Mouse (Mus musculus) heart, embryonic 13.5 days (tissue): Measurements from ENCODE around the gene Sdk2. TPM values are rescaled to one million over a fixed set of nuclear protein-coding genes. Genes with fewer than 3 reads are reported as not detected.
A peak's percentile ranks its signal among the peaks of the same experiment; 100 is the strongest.

ENCODE experiments used
- ATAC-seq: fragments of 200-750 bp; cut with Nextera tagmentation; 2 replicates; pipeline ENCODE4 v1.8.0; 2017; ENCODE audit warnings: moderate TSS enrichment; ENCODE audit not compliant: insufficient number of reproducible peaks, low FRiP score, low TSS enrichment; ENCODE audit errors: extremely low read depth
- H3K27ac ChIP-seq: fragments of 300-500 bp; sonication (generic); replicated peaks from 2 replicates; pipeline ENCODE4 v1.5.1; 2015; ENCODE audit warnings: moderate library complexity, mild to moderate bottlenecking, inconsistent platforms
- H3K27me3 ChIP-seq: fragments of 300-500 bp; sonication (generic); replicated peaks from 2 replicates; pipeline ENCODE4 v1.6.1; 2015; ENCODE audit warnings: mild to moderate bottlenecking, inconsistent platforms
- H3K36me3 ChIP-seq: fragments of 300-500 bp; sonication (generic); 2 replicates; pipeline ENCODE4 v1.6.1; 2015; ENCODE audit warnings: mild to moderate bottlenecking, inconsistent platforms
- H3K4me1 ChIP-seq: fragments of 300-500 bp; sonication (generic); 2 replicates; pipeline ENCODE4 v1.6.1; 2015; ENCODE audit warnings: inconsistent platforms
- H3K4me2 ChIP-seq: fragments of 300-500 bp; sonication (generic); 2 replicates; pipeline ENCODE4 v1.6.1; 2015; ENCODE audit warnings: inconsistent platforms, mild to moderate bottlenecking, moderate library complexity
- H3K4me3 ChIP-seq: fragments of 300-500 bp; sonication (generic); 2 replicates; pipeline ENCODE4 v1.5.1; 2015; ENCODE audit warnings: moderate library complexity, mild to moderate bottlenecking, inconsistent platforms
- H3K9ac ChIP-seq: fragments of 300-500 bp; sonication (generic); 2 replicates; pipeline ENCODE4 v1.6.1; 2015; ENCODE audit warnings: inconsistent platforms, mild to moderate bottlenecking, moderate library complexity
- H3K9me3 ChIP-seq: fragments of 300-500 bp; sonication (generic); 2 replicates; pipeline ENCODE4 v1.6.1; 2016; ENCODE audit warnings: inconsistent platforms
- WGBS: fragments of 180-500 bp; shearing (Covaris S2); methylation state at CpG from one replicate; pipeline ENCODE4 v1.1.7; 2015; ENCODE audit warnings: mixed read lengths; 5-methylcytosine and 5-hydroxymethylcytosine counted together
- polyA plus RNA-seq: library from polyadenylated mRNA; unstranded; fragments of >200 nt; fragmentation: Nextera tagmentation; extraction: Ambion mirVana; gene quantifications from 2 replicates; pipeline ENCODE4 v1.2.1, GENCODE M21; 2015

The Sdk2 gene
- polyA plus RNA-seq, 1 experiment from 2014 or later, result 1.9 TPM

DNA sequence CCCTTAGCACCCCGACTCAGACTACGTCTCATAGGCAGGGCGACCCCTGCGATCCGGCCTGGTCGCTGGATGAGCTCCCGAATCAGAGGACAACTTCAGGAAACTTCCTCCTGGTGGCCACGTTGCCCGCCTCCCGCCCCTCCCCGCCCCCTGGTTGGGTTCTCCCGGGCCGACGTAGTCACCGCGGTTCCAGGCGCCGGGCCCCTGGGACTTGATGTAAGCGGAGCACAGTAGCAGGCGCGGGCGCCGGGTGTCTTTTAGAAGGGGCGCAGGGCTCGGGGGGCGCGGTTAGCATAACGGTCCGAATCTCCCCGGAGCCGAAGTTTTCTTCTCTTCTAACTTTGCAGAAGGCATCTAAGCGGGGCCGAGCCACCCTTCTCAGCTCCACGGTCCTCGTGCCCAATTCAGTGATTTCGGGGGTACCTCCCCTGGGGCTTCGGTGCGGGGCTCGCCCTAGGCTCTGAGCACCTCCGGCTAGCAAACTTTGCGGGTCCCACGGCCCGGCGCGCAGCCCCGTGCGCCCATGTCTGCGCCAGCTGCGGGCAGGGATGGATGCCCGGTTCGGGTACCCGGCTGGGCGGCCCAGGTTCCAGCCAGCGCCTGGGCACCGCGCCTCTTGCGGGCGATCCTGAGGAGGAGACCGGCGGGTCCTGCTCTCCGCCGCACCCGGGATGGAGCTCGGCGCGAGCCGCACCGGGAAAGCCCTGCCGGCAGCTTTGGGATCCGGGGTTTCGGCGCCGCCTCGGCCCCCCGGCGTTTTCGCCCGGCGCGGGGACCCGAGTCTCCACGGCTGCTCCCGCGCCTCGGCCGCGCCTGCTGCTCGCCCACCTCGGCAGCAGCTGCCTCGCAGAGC, 522 bp downstream of the Sdk2 start:
- no peak for ATAC-seq
- no peaks in the 10 kb centered on the region for H3K9me3 ChIP-seq
- peak overlapping the region; percentile 86 for H3K27ac ChIP-seq
- peak overlapping the region; percentile 99 for H3K4me2 ChIP-seq
- H3K4me1 ChIP-seq, result peaks cover 44% of the 10 kb centered on the region
- WGBS, result under 1% methylated on average over 90 of the region's 90 CpGs
- peak overlapping the region; percentile 75 for H3K4me3 ChIP-seq
- peaks cover 44% of the 10 kb centered on the region for H3K27me3 ChIP-seq
- H3K36me3 ChIP-seq, result no peaks in the 10 kb centered on the region
- peak overlapping the region; percentile 91 for H3K9ac ChIP-seq

DNA sequence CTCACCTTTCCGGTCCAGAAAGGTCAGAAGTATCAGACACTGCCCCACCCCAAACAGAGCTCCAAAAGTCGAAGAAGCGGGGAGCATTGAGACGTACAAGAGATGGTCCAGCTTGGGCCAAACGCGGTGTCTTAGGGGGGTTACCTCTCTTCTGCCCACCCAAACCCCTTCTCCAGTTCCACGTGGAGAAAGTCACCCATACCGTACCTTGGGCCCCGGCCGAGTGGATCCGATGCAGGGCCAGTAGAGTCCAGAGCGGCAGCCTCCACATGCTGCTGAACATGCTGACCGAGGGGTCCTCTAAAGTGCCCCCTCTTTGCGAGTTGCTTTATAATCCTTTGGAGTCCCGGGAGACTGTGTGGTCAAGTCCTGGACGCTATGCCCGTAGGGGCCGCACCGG, 1.2 kb downstream of the Sdk2 start:
- H3K4me1 ChIP-seq, result peaks cover 48% of the 10 kb centered on the region
- H3K4me2 ChIP-seq, result peak overlapping the region; percentile 99

DNA sequence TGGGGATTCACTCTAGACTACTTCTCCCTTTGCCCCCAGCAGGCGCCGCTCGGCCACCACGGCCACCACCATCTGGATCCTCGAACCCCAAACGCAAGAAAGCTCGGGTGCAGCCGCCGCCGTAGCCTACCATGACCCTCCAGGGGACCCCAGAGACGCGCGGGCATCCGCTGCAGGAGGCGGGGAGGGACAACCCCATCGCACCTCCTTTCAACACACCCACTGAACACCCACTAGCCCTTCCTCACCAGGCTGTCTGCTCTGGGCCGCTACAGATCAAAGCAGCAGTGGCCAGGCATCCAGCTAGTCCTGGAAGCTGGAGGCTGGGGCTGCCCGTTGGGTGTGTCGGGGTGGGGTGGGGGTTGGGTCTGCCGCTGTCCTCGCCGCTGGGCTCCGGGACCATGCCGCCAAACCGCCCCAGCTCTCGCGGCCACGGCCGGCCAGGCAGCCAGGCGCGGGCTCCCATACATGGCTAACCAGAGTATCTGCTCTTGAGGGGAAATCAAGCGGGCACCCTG, 1.9 kb downstream of the Sdk2 start:
- no peak for ATAC-seq
- H3K4me1 ChIP-seq, result peaks cover 50% of the 10 kb centered on the region
- H3K9me3 ChIP-seq, result no peaks in the 10 kb centered on the region
- H3K9ac ChIP-seq, result peak overlapping the region; percentile 91
- WGBS, result 1% methylated on average over 32 of the region's 32 CpGs
- no peaks in the 10 kb centered on the region for H3K36me3 ChIP-seq
- peak overlapping the region; percentile 99 for H3K4me2 ChIP-seq
- H3K27ac ChIP-seq, result no peak overlapping the region
- H3K27me3 ChIP-seq, result peaks cover 43% of the 10 kb centered on the region
- H3K4me3 ChIP-seq, result peak overlapping the region; percentile 75

More for the DNA sequence above, 1.2 kb downstream of the Sdk2 start:
- WGBS, result 2% methylated on average over 19 of the region's 19 CpGs
- Histone ChIP-seq H3K27ac (no peak overlapping the region), H3K27me3 (peaks cover 40% of the 10 kb centered on the region), H3K4me3 (peak overlapping the region; percentile 75), H3K9me3 (no peaks in the 10 kb centered on the region), H3K36me3 (no peaks in the 10 kb centered on the region), H3K9ac (peak overlapping the region; percentile 91)
- no peak for ATAC-seq

DNA sequence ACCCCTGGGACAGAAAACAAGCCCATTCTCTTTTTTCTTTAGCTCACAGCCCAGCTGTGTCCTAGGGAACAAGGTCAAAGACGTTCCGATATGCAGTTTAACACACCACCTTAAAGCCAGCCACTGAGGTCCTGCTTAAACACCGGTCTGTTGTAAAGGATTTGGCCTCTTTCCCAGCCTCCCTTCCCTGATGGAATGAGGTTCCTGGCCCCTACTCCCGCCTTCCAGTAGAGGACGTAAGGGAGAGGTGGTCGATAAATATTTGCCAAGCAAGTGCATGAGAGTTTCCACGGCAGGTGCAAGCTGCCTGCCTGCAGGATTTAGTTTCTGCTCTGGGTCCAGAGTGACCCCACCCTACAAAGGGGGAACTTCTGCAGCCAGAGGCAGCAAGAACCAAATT, 4.9 kb downstream of the Sdk2 start:
- Histone ChIP-seq H3K4me3 (no peak overlapping the region), H3K4me2 (no peak overlapping the region), H3K27me3 (peaks cover 32% of the 10 kb centered on the region), H3K9me3 (no peaks in the 10 kb centered on the region), H3K36me3 (no peaks in the 10 kb centered on the region), H3K9ac (no peak overlapping the region), H3K4me1 (peaks cover 42% of the 10 kb centered on the region), H3K27ac (peak overlapping the region; percentile 46; the same call in 1 of the 2 replicates)
- no peak for ATAC-seq
- 36% methylated on average over 7 of the region's 7 CpGs for WGBS

DNA sequence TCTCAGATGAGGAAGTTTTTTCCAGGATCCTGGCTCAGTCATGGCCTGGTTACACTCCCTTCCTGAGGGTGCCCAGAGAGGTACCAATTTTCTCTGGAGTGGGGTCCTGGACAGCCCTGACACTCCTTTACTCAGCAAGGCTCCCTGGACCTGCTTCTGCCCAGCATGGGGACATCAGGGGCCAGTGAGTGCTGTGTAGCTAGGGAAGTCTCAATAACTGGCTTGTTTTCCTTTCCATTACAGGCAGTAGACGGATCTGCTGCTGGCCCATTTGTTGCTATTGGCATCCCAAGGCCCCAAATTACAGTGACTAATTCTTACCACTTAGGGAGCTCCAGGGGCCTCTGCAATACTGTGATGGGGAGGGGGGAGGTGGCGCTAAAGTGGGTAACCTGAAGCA, 5.6 kb downstream of the Sdk2 start:
- Histone ChIP-seq H3K9me3 (no peaks in the 10 kb centered on the region), H3K4me3 (no peak overlapping the region), H3K4me1 (peaks cover 42% of the 10 kb centered on the region), H3K9ac (no peak overlapping the region), H3K4me2 (no peak overlapping the region), H3K27ac (no peak overlapping the region), H3K27me3 (peaks cover 32% of the 10 kb centered on the region), H3K36me3 (no peaks in the 10 kb centered on the region)
- no peak for ATAC-seq
- WGBS, result 52% methylated on average over 2 of the region's 2 CpGs

DNA sequence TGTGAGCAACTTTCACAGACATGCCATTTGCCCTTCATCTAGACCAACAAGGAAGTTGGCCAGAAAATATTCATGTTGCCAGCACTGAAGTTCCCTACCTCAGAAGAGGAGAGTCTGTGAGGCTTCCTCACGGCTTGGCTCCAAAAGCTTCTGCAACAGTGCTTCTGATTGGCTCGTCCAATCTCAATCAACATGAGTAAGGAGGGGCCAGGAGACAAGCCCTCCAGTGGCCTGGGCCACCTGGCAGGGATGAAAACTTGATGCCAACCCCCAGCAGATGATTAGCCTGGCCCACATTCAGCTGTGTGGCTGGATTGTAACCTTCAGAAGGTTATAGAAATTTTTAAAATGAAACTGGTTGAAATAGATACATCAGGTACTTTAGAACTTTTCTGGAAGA, 10.5 kb downstream of the Sdk2 start:
- Histone ChIP-seq H3K9ac (no peak overlapping the region), H3K9me3 (no peaks in the 10 kb centered on the region), H3K36me3 (no peaks in the 10 kb centered on the region), H3K27ac (no peak overlapping the region), H3K4me1 (peaks cover 14% of the 10 kb centered on the region), H3K27me3 (peaks cover 6% of the 10 kb centered on the region; the same call in 1 of the 2 replicates), H3K4me2 (no peak overlapping the region), H3K4me3 (no peak overlapping the region)
- ATAC-seq, result no peak
- WGBS, result 28% methylated on average over 2 of the region's 2 CpGs

DNA sequence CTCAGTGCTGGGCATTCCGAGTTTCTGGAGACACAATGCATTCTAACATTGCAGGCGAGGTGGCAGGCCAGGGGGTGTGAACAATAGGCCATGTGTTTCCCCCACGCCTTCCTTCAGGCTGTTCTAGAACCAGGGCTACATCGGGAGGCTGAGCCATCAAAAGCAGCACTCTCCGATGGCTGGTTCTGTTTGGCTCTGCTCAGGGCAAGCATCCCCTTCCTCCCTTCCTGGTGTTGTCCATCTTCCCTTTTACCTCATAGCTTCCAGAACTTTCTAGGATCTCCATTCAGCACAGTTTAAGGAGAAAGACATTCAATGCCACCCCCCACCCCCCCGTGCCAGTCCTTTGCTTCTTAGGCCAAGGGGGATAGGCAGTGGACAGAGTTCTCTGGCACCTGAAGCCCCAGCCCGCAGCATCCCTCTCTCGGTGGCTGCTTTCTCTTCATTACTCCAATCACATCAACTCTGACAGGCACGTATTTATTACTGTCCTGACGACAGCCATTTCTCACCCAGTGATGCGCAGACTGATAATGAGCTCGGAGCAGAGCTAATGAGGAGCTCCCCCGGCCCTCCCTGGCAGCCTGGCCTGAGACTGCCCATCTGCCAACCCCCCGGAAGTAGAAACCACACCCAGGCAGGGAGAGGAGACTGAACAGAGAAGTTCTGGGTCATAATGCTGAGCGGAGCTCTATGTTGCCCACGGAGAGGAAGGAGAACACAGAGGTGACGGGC, 12.1 kb downstream of the Sdk2 start:
- 67% methylated on average over 17 of the region's 17 CpGs for WGBS
- no peak overlapping the region for H3K9ac ChIP-seq
- no peak overlapping the region for H3K27ac ChIP-seq
- H3K36me3 ChIP-seq, result no peaks in the 10 kb centered on the region
- no peaks in the 10 kb centered on the region for H3K9me3 ChIP-seq
- H3K27me3 ChIP-seq, result no peaks in the 10 kb centered on the region; the same call in 1 of the 2 replicates
- peaks cover 22% of the 10 kb centered on the region for H3K4me1 ChIP-seq
- ATAC-seq, result no peak
- no peak overlapping the region for H3K4me3 ChIP-seq
- no peak overlapping the region for H3K4me2 ChIP-seq

DNA sequence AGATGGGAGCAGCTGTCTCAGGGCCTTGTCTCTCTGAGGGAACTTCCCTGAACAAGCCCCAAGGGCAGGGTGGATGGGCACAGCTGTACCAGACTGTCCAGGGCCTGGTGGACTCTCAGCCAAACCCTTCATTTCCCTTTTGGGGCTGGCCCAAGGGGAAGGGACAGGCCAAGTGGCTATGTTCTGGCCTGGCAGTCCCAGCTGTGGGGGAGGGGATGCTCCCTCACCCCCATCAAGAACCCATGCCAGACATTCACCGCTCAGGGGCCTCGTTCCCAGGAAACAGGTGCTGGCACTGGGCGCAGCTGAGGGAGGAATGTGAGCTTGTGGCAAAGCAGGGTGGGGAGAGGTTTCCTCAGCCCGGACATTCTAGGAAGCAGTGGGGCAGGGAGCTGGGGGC, 15.5 kb downstream of the Sdk2 start:
- Histone ChIP-seq H3K27ac (no peak overlapping the region), H3K9me3 (peaks cover 5% of the 10 kb centered on the region), H3K9ac (no peak overlapping the region), H3K4me2 (no peak overlapping the region), H3K4me3 (no peak overlapping the region), H3K4me1 (peaks cover 47% of the 10 kb centered on the region), H3K27me3 (no peaks in the 10 kb centered on the region), H3K36me3 (peaks cover 5% of the 10 kb centered on the region; the same call in 1 of the 2 replicates)
- no peak for ATAC-seq
- 50% methylated on average over 4 of the region's 4 CpGs for WGBS

DNA sequence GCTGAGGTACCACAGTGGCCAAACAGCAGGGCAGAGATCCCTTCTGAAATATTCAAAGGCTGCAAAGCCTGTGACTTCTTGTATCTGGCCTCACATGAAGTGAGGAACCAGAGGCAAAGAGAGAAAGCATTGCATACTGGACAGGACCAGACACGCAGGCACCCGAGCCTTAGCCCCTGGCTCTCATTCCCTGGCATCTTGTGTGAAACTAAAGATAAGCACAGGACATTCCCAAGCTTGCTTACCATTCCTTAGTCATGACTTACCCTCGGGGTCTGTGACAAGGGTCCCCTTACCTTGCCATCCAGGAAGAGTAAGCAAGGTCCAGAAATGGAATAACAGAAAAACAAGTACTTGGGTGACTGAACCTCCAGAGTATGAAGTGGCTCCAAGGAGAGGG, 16.3 kb downstream of the Sdk2 start:
- H3K9ac ChIP-seq, result no peak overlapping the region
- no peak overlapping the region for H3K27ac ChIP-seq
- no peak overlapping the region for H3K4me3 ChIP-seq
- peaks cover 5% of the 10 kb centered on the region for H3K9me3 ChIP-seq
- no peak overlapping the region for H3K4me2 ChIP-seq
- no peak for ATAC-seq
- 47% methylated on average over 3 of the region's 3 CpGs for WGBS
- peaks cover 47% of the 10 kb centered on the region for H3K4me1 ChIP-seq
- H3K36me3 ChIP-seq, result peaks cover 5% of the 10 kb centered on the region; the same call in 1 of the 2 replicates
- H3K27me3 ChIP-seq, result no peaks in the 10 kb centered on the region

DNA sequence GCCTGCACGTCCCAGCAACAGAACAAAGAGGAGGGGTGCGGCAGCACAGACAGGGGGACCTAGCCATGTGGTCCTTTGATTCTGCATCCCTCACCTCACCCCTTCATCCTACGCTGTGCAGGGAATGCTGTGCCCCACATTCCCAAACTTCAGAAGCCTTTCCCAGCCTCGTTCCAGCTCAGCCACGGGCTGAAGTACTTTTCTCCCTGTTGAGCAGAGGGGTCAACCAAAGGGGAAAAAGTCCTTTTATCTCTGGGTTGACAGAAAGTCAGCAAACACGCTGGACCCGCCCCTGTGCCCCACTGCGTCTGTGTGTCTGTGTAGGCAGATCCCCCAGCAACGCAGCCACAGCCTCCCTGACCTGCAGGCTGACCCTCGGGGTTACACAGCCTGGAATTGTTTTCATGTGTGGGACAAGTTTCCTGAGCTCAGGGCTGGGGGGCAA, 18.9 kb downstream of the Sdk2 start:
- Histone ChIP-seq H3K4me3 (no peak overlapping the region; the same call in 1 of the 2 replicates), H3K9me3 (peaks cover 5% of the 10 kb centered on the region), H3K27me3 (no peaks in the 10 kb centered on the region), H3K9ac (peak overlapping the region; percentile 56), H3K27ac (peak overlapping the region; percentile 65), H3K36me3 (peaks cover 5% of the 10 kb centered on the region; the same call in 1 of the 2 replicates), H3K4me2 (peak overlapping the region; percentile 50), H3K4me1 (peaks cover 62% of the 10 kb centered on the region)
- ATAC-seq, result no peak
- WGBS, result 10% methylated on average over 10 of the region's 10 CpGs

DNA sequence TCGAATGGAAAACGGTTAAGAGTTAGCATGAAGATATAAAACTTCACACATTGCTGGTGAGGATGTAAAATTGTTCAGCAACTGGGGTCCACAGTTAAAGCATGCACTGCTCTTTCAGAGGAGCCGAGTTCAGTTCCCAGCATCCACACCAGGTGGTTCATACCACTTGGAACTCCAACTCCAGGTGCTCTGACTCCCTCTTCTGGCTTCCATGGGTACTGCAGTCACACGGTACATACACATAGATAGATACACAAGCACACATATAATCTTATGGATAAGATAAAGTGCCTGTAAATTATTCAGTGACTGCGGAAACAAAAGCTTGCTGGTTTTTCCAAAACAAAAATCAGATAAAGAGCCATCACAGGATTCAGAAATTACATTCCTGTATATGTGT, 19.9 kb downstream of the Sdk2 start:
- 85% methylated on average over 5 of the region's 5 CpGs for WGBS
- ATAC-seq, result no peak
- H3K4me1 ChIP-seq, result peaks cover 72% of the 10 kb centered on the region
- H3K27ac ChIP-seq, result no peak overlapping the region
- H3K36me3 ChIP-seq, result peaks cover 5% of the 10 kb centered on the region; the same call in 1 of the 2 replicates
- no peaks in the 10 kb centered on the region for H3K27me3 ChIP-seq
- no peak overlapping the region for H3K4me2 ChIP-seq
- H3K4me3 ChIP-seq, result no peak overlapping the region
- no peak overlapping the region for H3K9ac ChIP-seq
- H3K9me3 ChIP-seq, result peaks cover 5% of the 10 kb centered on the region
